Mouse (Mus musculus) kidney, postnatal 0 days (tissue): Measurements from ENCODE around the gene Selplg. TPM values are rescaled to one million over a fixed set of nuclear protein-coding genes. Genes with fewer than 3 reads are reported as not detected.
"Not testable (repeated sequence)": the region's sequence is repeated elsewhere in the genome, so short reads cannot be mapped to it uniquely, and the experiment has no call there.

Experiments used
- ATAC-seq: fragments of 200-750 bp; cut with Nextera tagmentation; replicated peaks from 2 replicates; pipeline ENCODE4 v1.8.0; 2017; ENCODE audit warnings: low read depth, moderate number of reproducible peaks, moderate TSS enrichment, moderate library complexity; ENCODE audit not compliant: low FRiP score
- DNase-seq: peaks from one replicate; pipeline ENCODE4 v3.0.0-alpha.2; 2016; ENCODE audit warnings: low spot score
- H3K27ac ChIP-seq: fragments of 300-500 bp; sonication (generic); 2 replicates; pipeline ENCODE4 v1.5.1; 2014; ENCODE audit warnings: mild to moderate bottlenecking
- H3K27me3 ChIP-seq: fragments of 300-500 bp; sonication (generic); 2 replicates; pipeline ENCODE4 v1.6.1; 2014; ENCODE audit warnings: low read length, mixed read lengths; ENCODE audit not compliant: insufficient read depth
- H3K36me3 ChIP-seq: fragments of 300-500 bp; sonication (generic); 2 replicates; pipeline ENCODE4 v1.6.1; 2014; ENCODE audit warnings: low read length, mixed read lengths; ENCODE audit not compliant: insufficient read depth
- H3K4me1 ChIP-seq: fragments of 300-500 bp; sonication (generic); replicated peaks from 2 replicates; pipeline ENCODE4 v1.6.1; 2014; ENCODE audit warnings: antibody characterized with exemption, low read length, mixed read lengths; ENCODE audit not compliant: insufficient read depth
- H3K4me2 ChIP-seq: fragments of 300-500 bp; sonication (generic); 2 replicates; pipeline ENCODE4 v1.6.1; 2014; ENCODE audit warnings: mild to moderate bottlenecking, low read length, moderate library complexity, mixed read lengths
- H3K4me3 ChIP-seq: fragments of 300-500 bp; sonication (generic); replicated peaks from 2 replicates; pipeline ENCODE4 v1.5.1; 2014; ENCODE audit warnings: low read depth, low read length
- H3K9ac ChIP-seq: fragments of 300-500 bp; sonication (generic); 2 replicates; pipeline ENCODE4 v1.6.1; 2014; ENCODE audit warnings: low read depth, low read length
- H3K9me3 ChIP-seq: fragments of 300-500 bp; sonication (generic); replicated peaks from 2 replicates; pipeline ENCODE4 v1.6.1; 2016; ENCODE audit warnings: low read length, inconsistent platforms, mixed read lengths
- CTCF ChIP-seq: IDR thresholded peaks from 2 replicates; pipeline ENCODE4 v1.5.1; 2016; ENCODE audit warnings: antibody characterized with exemption, low read depth, mild to moderate bottlenecking, moderate library complexity
- WGBS: fragments of 180-500 bp; shearing (Covaris S2); extraction: QIAGEN DNeasy Blood & Tissue Kit; methylation state at CpG from one replicate; pipeline ENCODE4 v1.1.7; 2014; 5-methylcytosine and 5-hydroxymethylcytosine counted together
- polyA plus RNA-seq: library from polyadenylated mRNA; unstranded; fragments of >200 nt; fragmentation: Nextera tagmentation; extraction: Ambion mirVana; gene quantifications from 2 replicates; pipeline ENCODE4 v1.2.1, GENCODE M21; 2015

Gene Selplg
- polyA plus RNA-seq, 1 experiment from 2014 or later, result 2.4 TPM

GRCm38 (mm10) chr5:113780763-113781162, 51.7 kb downstream of the Selplg start:
- no peak overlapping the region for H3K27ac ChIP-seq
- no peaks in the 10 kb centered on the region for H3K27me3 ChIP-seq
- 54% methylated on average over 5 of the region's 5 CpGs for WGBS
- DNase-seq (no peak), ATAC-seq (no peak)
- H3K4me3 ChIP-seq, result no peak overlapping the region
- TF ChIP-seq CTCF, result no peak
- peaks cover 9% of the 10 kb centered on the region; the same call in 1 of the 2 replicates for H3K4me1 ChIP-seq
- H3K36me3 ChIP-seq, result peaks cover 14% of the 10 kb centered on the region; the same call in 1 of the 2 replicates
- no peak overlapping the region for H3K9ac ChIP-seq
- no peaks in the 10 kb centered on the region for H3K9me3 ChIP-seq
- no peak overlapping the region for H3K4me2 ChIP-seq

- DNase-seq, result no peak
- H3K27me3 ChIP-seq, result no peaks in the 10 kb centered on the region
- ATAC-seq, result 0 out of 2 replicates have a peak, but pooled peaks have one; percentile 19
- H3K4me2 ChIP-seq, result no peak overlapping the region
- WGBS, result 96% methylated on average over 3 of the region's 3 CpGs
- no peaks in the 10 kb centered on the region for H3K9me3 ChIP-seq
- H3K27ac ChIP-seq, result no peak overlapping the region
- no peak overlapping the region for H3K4me3 ChIP-seq
- peaks cover 9% of the 10 kb centered on the region; the same call in 1 of the 2 replicates for H3K4me1 ChIP-seq
- TF ChIP-seq CTCF, result no peak
- peaks cover 17% of the 10 kb centered on the region; the same call in 1 of the 2 replicates for H3K36me3 ChIP-seq
- no peak overlapping the region for H3K9ac ChIP-seq
These were observed 52.2 kb downstream of the Selplg start for GRCm38 (mm10) chr5:113780082-113780752.

- no peak for TF ChIP-seq CTCF
- Histone ChIP-seq H3K27ac (no peak overlapping the region), H3K9me3 (no peaks in the 10 kb centered on the region), H3K4me2 (no peak overlapping the region), H3K36me3 (peaks cover 17% of the 10 kb centered on the region; the same call in 1 of the 2 replicates), H3K9ac (no peak overlapping the region), H3K27me3 (no peaks in the 10 kb centered on the region), H3K4me1 (peaks cover 9% of the 10 kb centered on the region; the same call in 1 of the 2 replicates), H3K4me3 (no peak overlapping the region)
- 66% methylated on average over 5 of the region's 5 CpGs for WGBS
- ATAC-seq (no peak), DNase-seq (no peak)
These were observed 52.9 kb downstream of the Selplg start for GRCm38 (mm10) chr5:113779569-113779968.

- DNase-seq, ATAC-seq, H3K4me2 ChIP-seq, H3K27ac ChIP-seq, H3K4me1 ChIP-seq, H3K9ac ChIP-seq, H3K27me3 ChIP-seq, H3K9me3 ChIP-seq, H3K4me3 ChIP-seq: not testable (repeated sequence)
- H3K36me3 ChIP-seq, result peaks cover 17% of the 10 kb centered on the region
- WGBS, result 83% methylated on average over 8 of the region's 8 CpGs
These were observed 54.7 kb downstream of the Selplg start for GRCm38 (mm10) chr5:113777728-113778127.

GRCm38 (mm10) chr5:113776896-113777226, 55.6 kb downstream of the Selplg start:
- Histone ChIP-seq H3K4me3 (no peak overlapping the region), H3K9me3 (no peaks in the 10 kb centered on the region), H3K36me3 (peaks cover 17% of the 10 kb centered on the region), H3K27ac (no peak overlapping the region), H3K4me1 (no peaks in the 10 kb centered on the region), H3K27me3 (no peaks in the 10 kb centered on the region), H3K9ac (no peak overlapping the region), H3K4me2 (no peak overlapping the region)
- DNase-seq (no peak), ATAC-seq (no peak)
- TF ChIP-seq CTCF, result no peak
- 83% methylated on average over 8 of the region's 8 CpGs for WGBS

- 88% methylated on average over 15 of the region's 15 CpGs for WGBS
- ATAC-seq (no peak), DNase-seq (no peak)
- Histone ChIP-seq H3K36me3 (peaks cover 17% of the 10 kb centered on the region), H3K4me2 (no peak overlapping the region), H3K4me3 (no peak overlapping the region), H3K27ac (no peak overlapping the region), H3K4me1 (no peaks in the 10 kb centered on the region), H3K27me3 (no peaks in the 10 kb centered on the region), H3K9me3 (no peaks in the 10 kb centered on the region), H3K9ac (no peak overlapping the region)
- no peak for TF ChIP-seq CTCF
These were observed 56.1 kb downstream of the Selplg start for GRCm38 (mm10) chr5:113776128-113776895.
